Mouse (Mus musculus): Measurements from ENCODE around the gene Magi2. TPM values are rescaled to one million over a fixed set of nuclear protein-coding genes. Genes with fewer than 3 reads are reported as not detected.

Magi2 gene
- 25.8 and 28.4 TPM in 2 replicates for polyA plus RNA-seq (2012; rRNA removed)

GRCm38 (mm10) chr5:19226866-19227243, at the start of gene Magi2:
Magi2 (plus strand) TSS chr5:19227036.

